Mouse (Mus musculus) kidney, adult 9 months (tissue): ENCODE measurements around the gene 4833423E24Rik.

Experiments
- DNase-seq: peaks from one replicate; pipeline ENCODE4 v3.0.0; 2022

4833423E24Rik gene

GRCm38 (mm10) chr2:85518879-85519278 is at the start of gene 4833423E24Rik:
4833423E24Rik (minus strand) TSS chr2:85519024.
- no peak for DNase-seq

DNA sequence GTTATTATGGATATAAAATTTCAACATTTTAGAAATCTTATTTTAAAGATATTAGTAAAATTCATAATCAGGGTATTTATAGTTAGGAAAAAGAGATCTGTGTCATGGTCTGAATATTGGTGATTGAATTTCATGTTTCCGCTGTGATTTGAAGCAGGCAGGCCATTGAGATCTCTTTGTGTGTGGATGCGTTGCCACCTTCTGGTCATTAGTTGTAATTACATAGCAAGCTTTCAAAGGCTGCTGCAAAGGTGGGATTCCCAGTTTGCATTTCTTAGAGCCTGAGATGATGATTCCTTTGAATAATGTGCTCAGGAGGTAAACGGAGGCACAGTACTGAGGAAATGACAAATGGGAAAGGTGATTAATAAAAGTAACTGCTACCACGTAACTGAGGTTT is 42.4 kb upstream of the 4833423E24Rik start:
- peak; percentile 49 for DNase-seq

- no peak for DNase-seq
These were observed 41.4 kb upstream of the 4833423E24Rik start for GRCm38 (mm10) chr2:85560226-85560625.

- DNase-seq, result no peak
These were observed 36.0 kb upstream of the 4833423E24Rik start for GRCm38 (mm10) chr2:85554806-85555205.

- no peak for DNase-seq
These were observed 15.1 kb upstream of the 4833423E24Rik start for GRCm38 (mm10) chr2:85533934-85534333.

GRCm38 (mm10) chr2:85532082-85532778 is 13.4 kb upstream of the 4833423E24Rik start:
- no peak for DNase-seq

DNA sequence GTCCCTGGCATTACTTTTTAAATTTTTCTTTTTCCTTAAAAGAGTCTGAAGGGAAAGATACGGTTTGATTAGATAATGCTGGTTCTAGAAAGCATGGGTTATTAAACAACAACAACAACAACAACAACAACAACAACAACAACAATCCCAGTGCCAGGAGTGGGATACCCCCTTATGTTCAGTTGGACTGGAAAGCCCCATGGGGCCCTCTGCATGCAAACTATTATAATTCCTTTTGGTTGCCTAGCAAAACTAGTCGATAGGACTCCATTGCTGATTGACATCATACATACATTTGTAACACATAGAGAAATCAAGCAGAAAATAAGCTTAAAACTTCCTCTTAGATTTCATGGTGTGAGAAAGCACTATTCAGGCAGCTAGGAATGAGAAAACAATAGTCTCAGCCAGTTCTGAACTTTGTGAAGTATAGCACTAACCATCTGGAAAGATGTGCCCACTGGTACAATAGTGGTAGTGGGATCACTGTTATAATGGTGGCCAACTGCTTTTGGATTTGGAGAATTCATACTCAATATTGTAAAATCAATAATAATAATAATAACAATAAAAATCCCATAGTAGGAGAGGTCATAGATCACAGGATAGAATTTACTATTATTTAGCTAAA is 4.2 kb upstream of the 4833423E24Rik start:
- no peak for DNase-seq

DNA sequence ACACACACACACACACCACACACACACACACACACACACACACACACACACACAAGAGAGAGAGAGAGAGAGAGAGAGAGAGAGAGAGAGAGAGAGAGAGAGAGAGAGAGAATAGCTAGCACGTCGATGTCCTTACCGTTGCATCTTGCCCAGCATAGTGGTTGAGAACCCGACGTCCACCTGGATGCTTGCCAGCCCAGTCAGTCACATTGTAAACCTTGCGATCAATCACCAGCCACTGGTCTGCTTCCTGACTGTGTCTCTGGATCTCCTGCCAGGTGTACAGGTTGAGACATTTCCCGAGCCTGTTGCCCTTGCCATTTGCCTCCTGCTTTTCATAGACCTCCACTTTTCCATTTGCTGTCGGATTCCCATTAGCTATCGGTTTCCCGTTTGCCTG is 532 bp downstream of the 4833423E24Rik start:
- DNase-seq, result no peak

DNA sequence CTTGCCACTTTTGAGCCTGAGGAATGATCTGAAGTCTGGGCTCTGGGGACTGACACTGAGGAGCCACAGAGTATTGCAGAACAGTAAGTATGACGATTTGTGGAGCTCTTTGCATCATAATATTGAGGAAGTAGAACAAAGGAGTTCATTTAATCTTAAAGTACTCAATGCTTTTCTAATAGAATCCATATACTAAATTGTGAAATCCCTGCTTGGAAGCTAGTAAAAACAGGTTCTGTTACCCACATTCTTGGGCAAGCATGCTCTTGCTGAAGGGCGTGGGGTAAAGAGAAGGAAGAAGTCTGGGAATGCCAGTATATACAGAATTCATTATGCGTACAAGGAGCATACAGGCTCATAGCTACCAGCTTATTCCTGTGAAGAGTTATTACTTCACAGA is 8.4 kb downstream of the 4833423E24Rik start:
- DNase-seq, result no peak

- no peak for DNase-seq
These were observed 28.4 kb downstream of the 4833423E24Rik start for GRCm38 (mm10) chr2:85490396-85490795.

DNA sequence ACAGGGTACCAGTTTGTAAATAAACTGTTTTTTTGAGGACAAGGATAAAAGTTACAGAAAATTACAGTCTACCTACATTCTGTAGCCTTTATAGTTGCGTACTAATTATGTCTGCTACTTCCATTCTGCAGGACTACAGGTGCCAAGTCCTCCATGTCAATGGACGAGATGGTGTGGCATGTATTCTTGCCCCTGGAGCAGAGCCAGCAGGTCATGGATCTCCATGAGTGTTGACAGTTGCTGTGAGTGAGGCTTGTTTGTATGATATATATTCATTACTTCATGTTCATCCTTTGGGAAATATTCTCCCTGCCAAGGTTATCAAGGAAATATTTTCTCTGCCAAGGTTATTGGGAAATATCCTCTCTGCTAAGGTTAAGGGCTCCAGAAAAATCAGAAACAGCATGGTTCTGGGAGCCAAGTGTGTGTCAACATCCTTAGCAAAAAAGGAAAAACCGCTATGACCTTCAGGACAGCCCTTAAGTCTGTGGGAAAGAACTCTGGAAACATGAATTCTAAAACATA is 52.0 kb downstream of the 4833423E24Rik start:
- DNase-seq, result no peak

GRCm38 (mm10) chr2:85443539-85443938 is 75.3 kb downstream of the 4833423E24Rik start, which contains the start of gene Olfr995:
Olfr995 (minus strand) TSS chr2:85443639.
- no peak for DNase-seq

DNA sequence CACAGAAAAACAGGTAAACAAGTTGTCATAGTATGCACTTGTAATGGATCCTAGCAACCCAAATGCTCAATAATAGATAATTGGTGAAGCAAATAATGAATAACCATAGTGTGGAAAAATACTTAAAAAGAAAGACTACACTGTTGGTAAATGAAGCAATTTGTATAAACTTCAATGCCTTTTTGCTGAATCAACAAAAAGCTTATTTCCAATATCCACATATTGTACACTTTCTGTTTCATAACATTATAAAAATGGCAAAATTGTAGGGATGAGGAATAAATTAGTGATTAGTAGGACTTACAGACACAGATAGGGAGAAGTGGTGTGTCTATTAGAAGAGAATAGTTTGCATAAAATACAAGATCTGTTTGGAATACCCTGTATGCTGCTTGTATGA is 76.3 kb downstream of the 4833423E24Rik start:
- no peak for DNase-seq

DNA sequence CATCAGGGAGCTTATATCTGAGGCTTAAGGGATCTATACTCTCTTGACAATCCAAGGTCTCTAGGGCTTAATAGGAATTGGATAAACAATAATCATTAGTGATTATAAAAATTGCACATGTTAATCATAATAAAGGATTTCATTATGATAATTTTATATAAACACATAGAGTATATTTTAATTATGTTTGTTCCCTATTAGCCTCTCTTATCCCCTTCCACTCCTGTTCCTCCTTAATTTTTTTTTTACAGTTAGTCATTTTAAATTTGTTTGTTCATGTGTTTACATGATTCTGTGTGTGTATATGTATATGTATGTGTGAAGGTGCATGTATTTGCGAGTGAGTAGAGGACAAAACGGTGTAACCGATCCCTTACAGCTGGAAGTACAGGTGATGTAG is 82.5 kb downstream of the 4833423E24Rik start, which contains the start of gene Olfr994:
Gene Olfr994, minus strand, starts transcription at position 101 of the 400 bp plus-strand sequence.
- no peak for DNase-seq
